Comparison of ENCODE assay signal across 24 mouse cellular contexts in the genomic region with DNA sequence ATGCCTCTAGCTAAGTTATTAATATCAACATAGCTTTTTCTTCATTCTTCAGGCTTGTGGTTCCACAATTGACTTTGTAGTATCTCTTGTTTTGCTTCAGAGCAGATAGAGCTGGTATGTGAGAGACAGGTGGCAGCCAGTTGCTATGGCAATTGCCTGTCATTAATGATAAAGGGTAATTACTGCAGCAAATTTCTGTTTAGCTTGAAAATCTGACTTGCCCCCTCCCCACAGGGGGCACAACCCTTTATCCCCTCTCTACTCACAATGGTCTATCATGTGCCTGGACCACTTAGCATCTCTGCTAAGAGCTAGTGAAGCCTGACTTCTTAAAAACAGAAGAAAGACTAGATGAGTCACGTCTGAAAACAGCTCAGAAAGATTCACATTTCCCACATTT.
DNase-seq lines count a peak whose midpoint lies in the region; ATAC-seq lines count a peak whose summit lies in the region.
"Had no signal": no experiment of that assay in that cellular context is flagged by ENCODE, and none has a peak within 500 bp of the region (broad histone marks: within the 10 kb centered on the region; RNA-seq: fewer than 3 reads in every experiment).

No protein-coding gene starts in this region.

- no peaks in the 10 kb centered on the region for H3K36me3 ChIP-seq in midbrain, embryonic 11.5 days (ENCODE audit: control insufficient read depth, insufficient read depth, low read length)
- no peaks in the 10 kb centered on the region for H3K36me3 ChIP-seq in midbrain, embryonic 10.5 days
- no peaks in the 10 kb centered on the region for H3K36me3 ChIP-seq in forebrain, embryonic 13.5 days (ENCODE audit: poor library complexity, severe bottlenecking)
- no peaks in the 10 kb centered on the region for H3K36me3 ChIP-seq in midbrain, embryonic 14.5 days (ENCODE audit: control insufficient read depth, insufficient read depth, low read length)
- H3K36me3 ChIP-seq: embryonic facial prominence, embryonic 15.5 days; neural tube, embryonic 15.5 days had no signal

- peak; percentile 22 for DNase-seq in embryo, embryonic 10 days (ENCODE audit: low spot score)
- no peak for DNase-seq in embryo, embryonic 9.5 days (ENCODE audit: extremely low spot score)
- no peak for DNase-seq in midbrain, embryonic 11.5 days (ENCODE audit: low spot score, missing footprints)
- no peak for DNase-seq in midbrain, embryonic 10.5 days (ENCODE audit: low spot score)
- DNase-seq in midbrain, embryonic 14.5 days, result peak; percentile 8
- DNase-seq in adrenal gland, adult 18-20 months (ENCODE audit: low spot score in 2 of 2), result no peak
- no peak for DNase-seq in lung, postnatal 36 days
- DNase-seq: adrenal gland, postnatal 10 days; cerebellum, adult 9-11 months; gastrocnemius, postnatal 14 days; heart, adult 11 months; kidney, postnatal 25 days; lung, embryonic 14.5 days; lung, postnatal 4 days; thymus, adult 2 months had no signal

- no peak overlapping the region for H3K9ac ChIP-seq in midbrain, embryonic 11.5 days (ENCODE audit: low read length)
- no peak overlapping the region for H3K9ac ChIP-seq in forebrain, embryonic 13.5 days
- no peak overlapping the region for H3K9ac ChIP-seq in midbrain, embryonic 14.5 days (replicated peaks; ENCODE audit: low read length)
- H3K9ac ChIP-seq: embryonic facial prominence, embryonic 15.5 days; liver, embryonic 14.5 days; lung, embryonic 14.5 days; neural tube, embryonic 15.5 days had no signal

- ATAC-seq in midbrain, embryonic 11.5 days (ENCODE audit: low FRiP score), result 0 out of 2 replicates have a peak, but pooled peaks have one; percentile 44
- peak; percentile 57 for ATAC-seq in forebrain, embryonic 13.5 days
- ATAC-seq in midbrain, embryonic 14.5 days (ENCODE audit: low FRiP score, low TSS enrichment), result no peak
- ATAC-seq: activated CD4-positive, CD25-positive, alpha-beta regulatory T cell, adult 4 months; hindbrain, embryonic 16.5 days; intestine, embryonic 16.5 days had no signal

- H3K4me3 ChIP-seq in midbrain, embryonic 11.5 days (ENCODE audit: low read depth, low read length), result no peak overlapping the region
- H3K4me3 ChIP-seq in midbrain, embryonic 10.5 days, result no peak overlapping the region
- H3K4me3 ChIP-seq in forebrain, embryonic 13.5 days, result no peak overlapping the region
- H3K4me3 ChIP-seq in midbrain, embryonic 14.5 days (replicated peaks; ENCODE audit: low read depth, low read length), result no peak overlapping the region
- H3K4me3 ChIP-seq: embryonic facial prominence, embryonic 15.5 days; neural tube, embryonic 15.5 days had no signal

- no peaks in the 10 kb centered on the region for H3K9me3 ChIP-seq in midbrain, embryonic 11.5 days (ENCODE audit: control insufficient read depth, low read length)
- no peaks in the 10 kb centered on the region for H3K9me3 ChIP-seq in midbrain, embryonic 10.5 days (replicated peaks)
- no peaks in the 10 kb centered on the region for H3K9me3 ChIP-seq in forebrain, embryonic 13.5 days (replicated peaks)
- H3K9me3 ChIP-seq in midbrain, embryonic 14.5 days (ENCODE audit: control insufficient read depth, low read length), result no peaks in the 10 kb centered on the region
- H3K9me3 ChIP-seq: embryonic facial prominence, embryonic 15.5 days; neural tube, embryonic 15.5 days had no signal

- no peak overlapping the region for H3K4me2 ChIP-seq in midbrain, embryonic 11.5 days
- H3K4me2 ChIP-seq in forebrain, embryonic 13.5 days, result 0 out of 2 replicates have a peak overlapping the region, but pooled peaks have one; percentile 2
- H3K4me2 ChIP-seq in midbrain, embryonic 14.5 days (ENCODE audit: low read length), result no peak overlapping the region
- H3K4me2 ChIP-seq: embryonic facial prominence, embryonic 15.5 days; heart, embryonic 11.5 days; lung, embryonic 14.5 days; neural tube, embryonic 15.5 days had no signal

- 18% methylated on average over 1 of the region's 1 CpGs for WGBS in midbrain, embryonic 11.5 days
- 19% methylated on average over 1 of the region's 1 CpGs for WGBS in midbrain, embryonic 10.5 days
- WGBS in forebrain, embryonic 13.5 days, result 5% methylated on average over 1 of the region's 1 CpGs
- 9% methylated on average over 1 of the region's 1 CpGs for WGBS in midbrain, embryonic 14.5 days

- H3K27me3 ChIP-seq in midbrain, embryonic 11.5 days (ENCODE audit: control insufficient read depth, insufficient read depth, low read length), result no peaks in the 10 kb centered on the region
- H3K27me3 ChIP-seq in midbrain, embryonic 10.5 days (ENCODE audit: low read depth, poor library complexity, severe bottlenecking), result no peaks in the 10 kb centered on the region
- no peaks in the 10 kb centered on the region for H3K27me3 ChIP-seq in forebrain, embryonic 13.5 days
- no peaks in the 10 kb centered on the region for H3K27me3 ChIP-seq in midbrain, embryonic 14.5 days (ENCODE audit: control insufficient read depth, insufficient read depth, low read length)
- H3K27me3 ChIP-seq: embryonic facial prominence, embryonic 15.5 days; neural tube, embryonic 15.5 days had no signal

- no peak overlapping the region for H3K27ac ChIP-seq in midbrain, embryonic 11.5 days (ENCODE audit: low read depth, low read length)
- H3K27ac ChIP-seq in midbrain, embryonic 10.5 days (replicated peaks), result no peak overlapping the region
- peak overlapping the region; percentile 74 for H3K27ac ChIP-seq in forebrain, embryonic 13.5 days
- no peak overlapping the region for H3K27ac ChIP-seq in midbrain, embryonic 14.5 days (replicated peaks; ENCODE audit: low read depth, low read length)
- H3K27ac ChIP-seq: embryonic facial prominence, embryonic 15.5 days; liver, embryonic 14.5 days; neural tube, embryonic 15.5 days; stomach, postnatal 0 days had no signal

- no peaks in the 10 kb centered on the region; the same call in 1 of the 2 replicates for H3K4me1 ChIP-seq in midbrain, embryonic 11.5 days (ENCODE audit: control insufficient read depth, insufficient read depth, low read length)
- H3K4me1 ChIP-seq in midbrain, embryonic 10.5 days, result peaks cover 10% of the 10 kb centered on the region
- peaks cover 53% of the 10 kb centered on the region for H3K4me1 ChIP-seq in forebrain, embryonic 13.5 days
- H3K4me1 ChIP-seq in midbrain, embryonic 14.5 days (ENCODE audit: control insufficient read depth, insufficient read depth, low read length), result no peaks in the 10 kb centered on the region
- H3K4me1 ChIP-seq: embryonic facial prominence, embryonic 15.5 days; neural tube, embryonic 15.5 days had no signal

Comparison
In these comparisons a context has a peak if more than half of its experiments do, and no peak if none do; other contexts are left out.
1. DNase-seq: peak in embryo, embryonic 10 days (single experiment) and midbrain, embryonic 14.5 days (single experiment); none in embryo, embryonic 9.5 days (single experiment), midbrain, embryonic 11.5 days (single experiment), midbrain, embryonic 10.5 days (single experiment), adrenal gland, adult 18-20 months (0 of 2) and lung, postnatal 36 days (single experiment).